10 mouse cellular contexts compared by ENCODE assay signal in the genomic region with DNA sequence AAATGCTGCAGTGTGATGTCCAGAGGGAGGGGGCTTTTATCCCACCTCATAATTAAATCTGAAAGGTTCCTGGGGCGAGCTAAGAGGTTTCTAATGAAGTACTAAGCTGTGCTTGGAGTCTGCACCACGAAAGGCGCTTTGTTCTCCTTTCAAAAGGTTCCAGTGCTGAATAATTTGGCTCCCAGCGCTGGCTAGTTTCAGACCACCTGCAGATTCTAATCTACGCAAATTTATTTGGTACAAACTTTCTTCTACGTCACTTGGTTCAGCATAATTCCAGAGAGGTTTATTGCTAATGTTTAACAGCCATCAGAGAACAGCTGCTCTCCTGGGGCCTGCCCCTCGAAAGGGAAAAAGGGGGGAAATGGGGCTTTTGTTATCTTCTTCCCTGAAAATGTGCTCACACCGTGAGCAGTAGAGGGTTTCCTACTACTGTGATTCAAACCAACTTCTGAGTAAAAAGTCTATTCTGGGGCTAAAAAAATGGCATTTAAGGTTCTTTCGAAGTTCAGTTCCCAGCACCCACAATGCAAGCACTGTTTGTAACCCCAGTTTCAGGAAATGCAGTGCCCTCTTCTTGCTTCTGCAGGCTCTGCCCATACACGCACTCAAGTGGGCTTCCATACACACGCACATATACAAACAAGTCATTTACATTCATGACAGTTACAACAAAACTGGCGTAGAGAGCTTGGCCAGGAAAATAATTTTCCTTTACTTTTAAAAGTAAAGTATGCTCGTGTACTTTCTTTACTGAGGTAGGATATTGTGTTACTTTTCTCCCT. TPM values are rescaled to one million over a fixed set of nuclear protein-coding genes. Genes with fewer than 3 reads are reported as not detected.
DNase-seq lines count a peak whose midpoint lies in the region; ATAC-seq lines count a peak whose summit lies in the region.
"Had no signal": no experiment of that assay in that cellular context is flagged by ENCODE, and none has a peak within 500 bp of the region (broad histone marks: within the 10 kb centered on the region; RNA-seq: fewer than 3 reads in every experiment).

No protein-coding gene starts in this region.

- H3K27me3 ChIP-seq in forebrain, embryonic 16.5 days (replicated peaks; ENCODE audit: control insufficient read depth, insufficient read depth, low read length): no peaks in the 10 kb centered on the region
- H3K27me3 ChIP-seq in limb, embryonic 15.5 days: no peaks in the 10 kb centered on the region

- no peaks in the 10 kb centered on the region for H3K36me3 ChIP-seq in forebrain, embryonic 16.5 days (ENCODE audit: control insufficient read depth, insufficient read depth)
- H3K36me3 ChIP-seq in limb, embryonic 15.5 days: peaks cover 19% of the 10 kb centered on the region; the same call in 1 of the 2 replicates

- H3K4me3 ChIP-seq in forebrain, embryonic 16.5 days (replicated peaks; ENCODE audit: low read length): no peak overlapping the region
- H3K4me3 ChIP-seq in limb, embryonic 15.5 days: no peak overlapping the region
- H3K4me3 ChIP-seq: erythroblast, embryonic 14.5 days had no signal

- 2% methylated on average over 13 of the region's 13 CpGs for WGBS in forebrain, embryonic 16.5 days
- WGBS in limb, embryonic 15.5 days: 18% methylated on average over 13 of the region's 13 CpGs

- H3K4me1 ChIP-seq in forebrain, embryonic 16.5 days (replicated peaks; ENCODE audit: control insufficient read depth, insufficient read depth, low read length): peaks cover 9% of the 10 kb centered on the region; the same call in 1 of the 2 replicates
- H3K4me1 ChIP-seq in limb, embryonic 15.5 days: peaks cover 11% of the 10 kb centered on the region

- H3K9me3 ChIP-seq in forebrain, embryonic 16.5 days (ENCODE audit: control insufficient read depth, low read length): no peaks in the 10 kb centered on the region
- H3K9me3 ChIP-seq in limb, embryonic 15.5 days: no peaks in the 10 kb centered on the region

- peak; percentile 95 for ATAC-seq in forebrain, embryonic 16.5 days
- 0 out of 2 replicates have a peak, but pooled peaks have one; percentile 19 for ATAC-seq in limb, embryonic 15.5 days (ENCODE audit: insufficient number of reproducible peaks, low FRiP score, low TSS enrichment, low read depth)

- no peak overlapping the region for H3K4me2 ChIP-seq in forebrain, embryonic 16.5 days (ENCODE audit: low read length)
- no peak overlapping the region for H3K4me2 ChIP-seq in limb, embryonic 15.5 days

- DNase-seq in frontal cortex, postnatal 36 days (ENCODE audit: low spot score in 2 of 2): peak; percentile 7 to 9
- DNase-seq in frontal cortex, postnatal 14 days (ENCODE audit: low spot score in 2 of 2): no peak
- peak; percentile 45 for DNase-seq in WW6 (ENCODE audit: low read depth, low spot score)
- no peak for DNase-seq in urinary bladder, postnatal 10 days (ENCODE audit: low spot score)
- no peak for DNase-seq in testis, postnatal 10 days (ENCODE audit: low spot score)
- no peak for DNase-seq in adrenal gland, adult (ENCODE audit: inconsistent age in 2 of 2, low spot score in 1 of 2)

- H3K27ac ChIP-seq in forebrain, embryonic 16.5 days (ENCODE audit: low read length): peak overlapping the region; percentile 64
- no peak overlapping the region for H3K27ac ChIP-seq in limb, embryonic 15.5 days

- no peak overlapping the region for H3K9ac ChIP-seq in forebrain, embryonic 16.5 days (replicated peaks; ENCODE audit: low read depth, low read length)
- no peak overlapping the region for H3K9ac ChIP-seq in limb, embryonic 15.5 days

RNA-seq across cellular contexts. Expression of a gene that starts 28.3 kb away (rescaled TPM):
- 20.5 and 28.7 TPM in 2 replicates for polyA plus RNA-seq in forebrain, embryonic 16.5 days (2015; fragmentation: Nextera tagmentation; extraction: Ambion mirVana)
- 0.20 and 0.36 TPM in 2 replicates for polyA plus RNA-seq in limb, embryonic 15.5 days (2015; fragmentation: Nextera tagmentation; extraction: Ambion mirVana)
- polyA plus RNA-seq: erythroblast, embryonic 14.5 days; liver, embryonic 16.5 days had no signal

Comparison
In these comparisons a context has a peak if more than half of its experiments do, and no peak if none do; other contexts are left out.
1. DNase-seq: peak in frontal cortex, postnatal 36 days (2 of 2) and WW6 (single experiment); none in frontal cortex, postnatal 14 days (0 of 2), urinary bladder, postnatal 10 days (single experiment), testis, postnatal 10 days (single experiment) and adrenal gland, adult (0 of 2).
2. RNA of a gene that starts 28.3 kb away (polyA plus RNA-seq): 20.5 to 28.7 TPM in forebrain, embryonic 16.5 days; 0.20 to 0.36 TPM in limb, embryonic 15.5 days; every median in the first group is over 10 times any median in the second.